ENCODE assay signal across 19 mouse cellular contexts in the genomic region with DNA sequence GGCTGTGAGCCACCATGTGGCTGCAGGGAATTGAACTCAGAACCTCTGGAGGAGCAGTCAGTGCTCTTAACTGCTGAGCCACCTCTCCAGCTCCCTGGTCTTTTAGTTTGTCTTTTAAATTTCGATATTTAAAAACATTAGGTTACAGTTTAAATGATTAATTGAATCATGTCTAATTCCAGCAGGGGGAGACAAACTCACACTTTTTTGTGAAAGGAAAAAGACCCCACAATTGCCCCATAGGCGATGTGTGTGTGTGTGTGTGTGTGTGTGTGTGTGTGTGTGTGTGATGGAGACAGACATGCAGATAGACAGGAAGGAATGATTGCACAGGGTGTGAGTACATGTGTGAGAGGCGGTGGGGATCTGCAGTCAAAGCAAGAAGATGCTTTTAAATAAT. TPM values are rescaled to one million over a fixed set of nuclear protein-coding genes. Genes with fewer than 3 reads are reported as not detected.
DNase-seq lines count a peak whose midpoint lies in the region; ATAC-seq and TF ChIP-seq lines count a peak whose summit lies in the region.
"Had no signal": no experiment of that assay in that cellular context is flagged by ENCODE, and none has a peak within 500 bp of the region (broad histone marks: within the 10 kb centered on the region; RNA-seq: fewer than 3 reads in every experiment).

No protein-coding gene starts in this region.

- no peaks in the 10 kb centered on the region for H3K9me3 ChIP-seq in intestine, postnatal 0 days (ENCODE audit: control insufficient read depth)
- H3K9me3 ChIP-seq in intestine, embryonic 15.5 days: no peaks in the 10 kb centered on the region
- H3K9me3 ChIP-seq in midbrain, postnatal 0 days (ENCODE audit: low read length): no peaks in the 10 kb centered on the region
- no peaks in the 10 kb centered on the region for H3K9me3 ChIP-seq in midbrain, embryonic 15.5 days
- H3K9me3 ChIP-seq: forebrain, embryonic 15.5 days; limb, embryonic 15.5 days had no signal

- peaks cover 82% of the 10 kb centered on the region for H3K36me3 ChIP-seq in intestine, postnatal 0 days (ENCODE audit: control insufficient read depth, insufficient read depth)
- H3K36me3 ChIP-seq in intestine, embryonic 15.5 days: peaks cover 58% of the 10 kb centered on the region
- H3K36me3 ChIP-seq in midbrain, postnatal 0 days (ENCODE audit: insufficient read depth, low read length): peaks cover 19% of the 10 kb centered on the region
- H3K36me3 ChIP-seq in midbrain, embryonic 15.5 days (replicated peaks): peaks cover 10% of the 10 kb centered on the region; the same call in 1 of the 2 replicates

- ATAC-seq in intestine, postnatal 0 days: no peak
- ATAC-seq in intestine, embryonic 15.5 days: no peak
- no peak for ATAC-seq in midbrain, postnatal 0 days (ENCODE audit: low FRiP score)
- ATAC-seq in midbrain, embryonic 15.5 days (replicated peaks): no peak
- ATAC-seq: forebrain, embryonic 15.5 days; inflammation-experienced regulatory T-cells, adult 6 months had no signal

- no peak overlapping the region for H3K9ac ChIP-seq in intestine, postnatal 0 days (ENCODE audit: low read depth, low read length)
- H3K9ac ChIP-seq in intestine, embryonic 15.5 days: no peak overlapping the region
- no peak overlapping the region for H3K9ac ChIP-seq in midbrain, postnatal 0 days (replicated peaks; ENCODE audit: low read length, poor library complexity, severe bottlenecking)
- H3K9ac ChIP-seq in midbrain, embryonic 15.5 days: no peak overlapping the region
- H3K9ac ChIP-seq: forebrain, embryonic 15.5 days; limb, embryonic 15.5 days had no signal

- H3K27ac ChIP-seq in intestine, postnatal 0 days (ENCODE audit: low read depth, low read length): no peak overlapping the region
- no peak overlapping the region for H3K27ac ChIP-seq in intestine, embryonic 15.5 days
- no peak overlapping the region for H3K27ac ChIP-seq in midbrain, postnatal 0 days (ENCODE audit: low read depth, low read length)
- H3K27ac ChIP-seq in midbrain, embryonic 15.5 days: no peak overlapping the region
- H3K27ac ChIP-seq: forebrain, embryonic 15.5 days; limb, embryonic 15.5 days had no signal

- H3K4me2 ChIP-seq in intestine, postnatal 0 days (replicated peaks; ENCODE audit: low read depth): no peak overlapping the region
- H3K4me2 ChIP-seq in intestine, embryonic 15.5 days (replicated peaks): no peak overlapping the region
- no peak overlapping the region for H3K4me2 ChIP-seq in midbrain, postnatal 0 days (ENCODE audit: low read depth, low read length, poor library complexity, severe bottlenecking)
- no peak overlapping the region for H3K4me2 ChIP-seq in midbrain, embryonic 15.5 days
- H3K4me2 ChIP-seq: forebrain, embryonic 15.5 days; limb, embryonic 15.5 days; midbrain, embryonic 11.5 days had no signal

- H3K4me1 ChIP-seq in intestine, postnatal 0 days (replicated peaks; ENCODE audit: control insufficient read depth, insufficient read depth, low read length): no peaks in the 10 kb centered on the region
- H3K4me1 ChIP-seq in intestine, embryonic 15.5 days (replicated peaks): no peaks in the 10 kb centered on the region
- H3K4me1 ChIP-seq in midbrain, postnatal 0 days (ENCODE audit: insufficient read depth, low read length): no peaks in the 10 kb centered on the region
- H3K4me1 ChIP-seq in midbrain, embryonic 15.5 days: peaks cover 9% of the 10 kb centered on the region; the same call in 1 of the 2 replicates
- H3K4me1 ChIP-seq: forebrain, embryonic 15.5 days; limb, embryonic 15.5 days had no signal

- peak; percentile 43; the same call in 1 of the 2 replicates for TF ChIP-seq CTCF in intestine, postnatal 0 days (IDR thresholded peaks at IDR 0.05; ENCODE audit: low read depth)
- TF ChIP-seq CTCF in midbrain, postnatal 0 days (IDR thresholded peaks at IDR 0.05): peak; percentile 70

- peak; percentile 58 for DNase-seq in embryo, embryonic 11 days
- DNase-seq in embryo, embryonic 9.5 days (ENCODE audit: extremely low spot score): no peak
- peak; percentile 63 for DNase-seq in midbrain, postnatal 0 days (ENCODE audit: low spot score)
- no peak for DNase-seq in spleen, adult 18-20 months
- DNase-seq in gastrocnemius, postnatal 4 days (ENCODE audit: low spot score in 2 of 2): no peak
- DNase-seq: adrenal gland, postnatal 10 days; lung, adult 2 months; right cerebral cortex, postnatal 14 days had no signal

- H3K4me3 ChIP-seq in intestine, postnatal 0 days (ENCODE audit: low read depth, low read length): no peak overlapping the region
- no peak overlapping the region for H3K4me3 ChIP-seq in intestine, embryonic 15.5 days (replicated peaks)
- no peak overlapping the region for H3K4me3 ChIP-seq in midbrain, postnatal 0 days (ENCODE audit: low read depth, low read length)
- H3K4me3 ChIP-seq in midbrain, embryonic 15.5 days: no peak overlapping the region
- H3K4me3 ChIP-seq: forebrain, embryonic 15.5 days; limb, embryonic 15.5 days had no signal

- WGBS in intestine, postnatal 0 days: 76% methylated on average over 3 of the region's 3 CpGs
- 60% methylated on average over 3 of the region's 3 CpGs for WGBS in intestine, embryonic 15.5 days
- WGBS in midbrain, postnatal 0 days: 69% methylated on average over 3 of the region's 3 CpGs
- WGBS in midbrain, embryonic 15.5 days: 76% methylated on average over 3 of the region's 3 CpGs

- no peaks in the 10 kb centered on the region for H3K27me3 ChIP-seq in intestine, postnatal 0 days (replicated peaks; ENCODE audit: control insufficient read depth, insufficient read depth, low read length)
- no peaks in the 10 kb centered on the region for H3K27me3 ChIP-seq in intestine, embryonic 15.5 days (replicated peaks)
- no peaks in the 10 kb centered on the region for H3K27me3 ChIP-seq in midbrain, postnatal 0 days (ENCODE audit: insufficient read depth, low read length)
- no peaks in the 10 kb centered on the region for H3K27me3 ChIP-seq in midbrain, embryonic 15.5 days (replicated peaks)
- H3K27me3 ChIP-seq: forebrain, embryonic 15.5 days; limb, embryonic 15.5 days had no signal

RNA-seq across cellular contexts. Expression of a gene that starts 22.2 kb away (rescaled TPM):
- polyA plus RNA-seq in intestine, postnatal 0 days (2015; fragmentation: Nextera tagmentation; extraction: Ambion mirVana): 0.12 and 0.18 TPM in 2 replicates
- polyA plus RNA-seq in intestine, embryonic 15.5 days (2015; fragmentation: Nextera tagmentation; extraction: Ambion mirVana): 0.05 TPM in 2 replicates
- 0.19 TPM in 1 of 2 replicates, not detected in the other for total RNA-seq in midbrain, postnatal 0 days (2014; rRNA removed)
- polyA plus RNA-seq in midbrain, postnatal 0 days (2015; fragmentation: Nextera tagmentation; extraction: Ambion mirVana): 0.07 and 0.20 TPM in 2 replicates
- polyA plus RNA-seq in midbrain, embryonic 15.5 days (2015; fragmentation: Nextera tagmentation; extraction: Ambion mirVana): 0.05 and 0.09 TPM in 2 replicates
- not detected for total RNA-seq in gastrocnemius, postnatal 4 days (2021)
- total RNA-seq: adrenal gland, postnatal 10 days; gastrocnemius, adult 8-10 months; heart, postnatal 25 days; left cerebral cortex, postnatal 10 days had no signal
- polyA plus RNA-seq: kidney, embryonic 16.5 days had no signal

RNA-seq across cellular contexts. Expression of a gene that starts 57.6 kb away (rescaled TPM):
- polyA plus RNA-seq in intestine, postnatal 0 days (2015; fragmentation: Nextera tagmentation; extraction: Ambion mirVana): 2.0 and 2.3 TPM in 2 replicates
- polyA plus RNA-seq in intestine, embryonic 15.5 days (2015; fragmentation: Nextera tagmentation; extraction: Ambion mirVana): 0.46 and 0.67 TPM in 2 replicates
- total RNA-seq in midbrain, postnatal 0 days (2014; rRNA removed): 46.1 and 48.5 TPM in 2 replicates
- 19.4 and 21.0 TPM in 2 replicates for polyA plus RNA-seq in midbrain, postnatal 0 days (2015; fragmentation: Nextera tagmentation; extraction: Ambion mirVana)
- polyA plus RNA-seq in midbrain, embryonic 15.5 days (2015; fragmentation: Nextera tagmentation; extraction: Ambion mirVana): 19.6 and 20.2 TPM in 2 replicates
- under 1 TPM in 1 of 2 experiments, not detected in 1; 0.05 TPM for total RNA-seq in gastrocnemius, postnatal 4 days (2021)
- total RNA-seq: gastrocnemius, adult 8-10 months; heart, postnatal 25 days had no signal

Comparison
In these comparisons a context has a peak if more than half of its experiments do, and no peak if none do; other contexts are left out.
1. DNase-seq: peak in embryo, embryonic 11 days (single experiment) and midbrain, postnatal 0 days (single experiment); none in embryo, embryonic 9.5 days (single experiment), spleen, adult 18-20 months (0 of 2) and gastrocnemius, postnatal 4 days (0 of 2).